Mouse (Mus musculus): ENCODE measurements around the gene Gabrg2. TPM values are rescaled to one million over a fixed set of nuclear protein-coding genes. Genes with fewer than 3 reads are reported as not detected.
A peak's percentile ranks its signal among the peaks of the same experiment; 100 is the strongest.

Gene Gabrg2
- polyA plus RNA-seq (2012; ENCODE audit: insufficient read depth, insufficient read length, low replicate concordance, missing spikeins): not detected in 2 replicates

DNA sequence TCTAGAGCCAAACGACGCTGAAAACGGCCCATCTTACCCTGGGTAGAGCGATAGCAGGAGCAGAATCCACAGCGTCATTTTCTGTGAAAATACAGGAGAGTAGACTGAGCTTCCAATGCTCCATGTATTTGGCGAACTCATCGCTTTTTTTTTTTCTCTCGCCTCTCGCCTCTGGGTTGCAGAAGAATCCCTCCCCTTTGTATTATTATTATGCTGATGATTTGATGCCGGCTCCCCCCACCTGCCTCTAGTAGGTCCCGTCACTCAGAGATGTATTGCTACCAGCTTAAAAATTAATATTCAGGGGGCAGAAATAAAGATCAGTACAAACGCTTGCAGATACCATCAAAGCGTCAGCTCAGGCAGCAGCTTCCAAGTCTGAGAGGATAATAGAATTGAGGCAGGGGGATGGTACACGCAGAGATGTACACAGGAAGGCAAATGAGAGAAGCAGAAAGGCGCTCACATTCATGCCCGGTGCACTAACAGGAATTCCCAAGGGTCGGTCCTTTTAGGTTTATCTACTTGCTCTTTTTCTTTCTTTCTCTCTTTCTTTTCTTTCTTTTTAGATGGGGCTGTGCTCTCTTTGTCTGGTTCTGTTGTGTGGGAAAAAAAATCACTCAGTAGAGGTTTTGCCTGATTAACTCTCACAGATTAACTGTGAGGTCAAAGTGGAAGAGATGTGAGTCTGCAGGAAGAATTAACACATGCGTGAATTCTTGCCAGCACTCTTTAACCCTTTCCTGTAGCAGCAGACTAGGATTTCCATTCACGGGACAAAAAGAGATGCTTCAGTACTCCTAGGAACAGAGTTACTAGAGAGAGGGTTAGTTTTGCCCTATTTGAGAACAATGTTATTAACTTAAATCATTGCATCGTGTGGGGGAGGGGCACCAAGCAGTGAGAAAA is at the start of gene Gabrg2:
Gabrg2 (minus strand) TSS at position 668 of the 909 bp plus-strand sequence.
- Histone ChIP-seq H3K27ac (ENCODE audit: insufficient read depth, low read depth, low read length) (peak within 1 kb of the TSS; percentile 100), H3K4me3 (ENCODE audit: insufficient read depth, low read depth, low read length) (peak within 1 kb of the TSS; percentile 59), H3K4me1 (ENCODE audit: control insufficient read depth, insufficient read depth, low read length) (no peaks in the 10 kb centered on the region)
- TF ChIP-seq CTCF (IDR thresholded peaks at IDR 0.05; ENCODE audit: insufficient read depth, low read depth, low read length): no peak
- TF ChIP-seq POLR2A (IDR thresholded peaks at IDR 0.05; ENCODE audit: insufficient read depth, low read depth, low read length): no peak
- WGBS: 2% methylated on average over 20 of the region's 20 CpGs

DNA sequence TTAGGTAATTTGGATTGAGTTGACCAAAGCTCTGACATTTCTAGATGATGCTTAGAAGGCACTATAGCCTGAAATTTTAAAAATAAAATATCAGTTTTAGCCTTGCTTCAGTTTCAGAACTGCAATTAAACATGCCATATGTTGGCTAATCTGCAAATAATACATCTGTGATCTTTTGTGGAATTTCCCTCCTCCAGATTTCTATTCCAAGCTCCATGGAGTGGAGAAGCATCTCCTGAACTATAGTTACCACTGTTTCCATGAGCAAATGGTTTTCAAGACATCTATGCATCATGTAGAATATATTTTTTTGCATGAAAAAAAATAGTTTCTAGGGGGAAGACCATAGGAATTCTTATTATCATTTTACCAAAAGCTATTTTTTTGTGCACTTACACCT is 47.5 kb upstream of the Gabrg2 start:
- Histone ChIP-seq H3K27ac (ENCODE audit: insufficient read depth, low read depth, low read length) (no peak overlapping the region), H3K4me3 (ENCODE audit: insufficient read depth, low read depth, low read length) (no peak overlapping the region), H3K4me1 (ENCODE audit: control insufficient read depth, insufficient read depth, low read length) (no peaks in the 10 kb centered on the region)
- no peak for TF ChIP-seq CTCF (IDR thresholded peaks at IDR 0.05; ENCODE audit: insufficient read depth, low read depth, low read length)
- no peak for TF ChIP-seq POLR2A (IDR thresholded peaks at IDR 0.05; ENCODE audit: insufficient read depth, low read depth, low read length)

DNA sequence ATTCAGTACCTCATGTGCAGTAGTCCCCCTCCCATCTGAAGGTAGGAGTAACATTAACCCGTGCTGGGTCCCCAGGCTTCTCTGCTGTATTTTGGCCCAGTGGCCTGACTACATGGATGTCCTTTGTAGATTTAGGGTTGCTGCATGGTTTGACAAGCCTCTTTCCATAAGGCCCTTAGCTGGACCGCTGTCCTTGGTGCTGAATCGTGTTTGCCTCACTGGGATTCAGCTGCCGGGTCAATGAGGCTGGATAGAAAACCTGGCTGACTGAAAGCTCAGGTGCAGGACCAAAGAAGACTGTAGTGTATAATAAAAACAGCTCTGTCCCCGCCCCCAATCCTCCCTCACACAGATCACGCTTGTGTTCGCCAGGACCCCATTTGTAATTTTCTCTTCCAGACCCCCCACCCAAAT is 1.2 kb downstream of the Gabrg2 start:
- Histone ChIP-seq H3K4me1 (ENCODE audit: control insufficient read depth, insufficient read depth, low read length) (no peaks in the 10 kb centered on the region), H3K4me3 (ENCODE audit: insufficient read depth, low read depth, low read length) (peak overlapping the region; percentile 59), H3K27ac (ENCODE audit: insufficient read depth, low read depth, low read length) (peak overlapping the region; percentile 100)
- no peak for TF ChIP-seq POLR2A (IDR thresholded peaks at IDR 0.05; ENCODE audit: insufficient read depth, low read depth, low read length)
- TF ChIP-seq CTCF (IDR thresholded peaks at IDR 0.05; ENCODE audit: insufficient read depth, low read depth, low read length): no peak
- WGBS: under 1% methylated on average over 7 of the region's 7 CpGs

DNA sequence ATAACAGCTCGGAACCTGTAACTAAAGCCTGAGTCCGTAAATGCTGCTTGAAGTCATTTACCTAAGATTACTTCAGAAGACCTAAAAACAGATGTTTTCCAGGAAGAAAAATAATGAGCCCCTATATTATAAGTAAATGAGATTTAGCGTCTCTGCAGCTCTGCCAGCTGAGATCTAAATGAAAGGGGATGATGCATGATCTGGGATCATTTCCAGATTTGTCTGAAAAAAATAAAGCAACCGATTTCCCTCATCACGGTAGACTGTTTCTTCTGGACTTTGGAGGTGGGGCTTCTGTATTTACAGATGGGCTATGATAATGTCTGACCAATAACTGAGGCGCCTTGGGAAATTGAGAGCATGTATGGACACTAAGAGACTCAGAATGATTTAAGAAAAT is 20.5 kb downstream of the Gabrg2 start:
- H3K4me3 ChIP-seq (ENCODE audit: insufficient read depth, low read depth, low read length): no peak overlapping the region
- no peak overlapping the region for H3K27ac ChIP-seq (ENCODE audit: insufficient read depth, low read depth, low read length)
- H3K4me1 ChIP-seq (ENCODE audit: control insufficient read depth, insufficient read depth, low read length): no peaks in the 10 kb centered on the region
- no peak for TF ChIP-seq CTCF (IDR thresholded peaks at IDR 0.05; ENCODE audit: insufficient read depth, low read depth, low read length)
- no peak for TF ChIP-seq POLR2A (IDR thresholded peaks at IDR 0.05; ENCODE audit: insufficient read depth, low read depth, low read length)
- WGBS: 50% methylated on average over 6 of the region's 6 CpGs

DNA sequence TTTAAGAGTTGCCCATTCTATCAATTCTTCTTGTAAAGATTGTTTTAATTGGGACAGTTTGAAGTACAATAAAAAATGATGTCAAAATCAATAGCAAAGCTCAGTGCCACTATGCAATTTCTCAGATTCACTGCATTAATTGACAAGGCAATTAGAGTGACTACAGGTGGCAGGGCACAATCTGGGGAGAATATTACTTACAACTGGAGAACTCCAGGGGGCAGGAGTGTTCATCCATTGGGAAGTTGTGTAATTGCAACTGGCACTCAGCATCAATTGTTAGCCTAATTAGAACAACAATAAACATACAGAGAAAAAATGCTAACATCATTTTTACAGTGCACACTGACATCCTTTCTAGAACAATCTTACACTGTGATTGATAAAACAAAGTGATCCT is 32.1 kb downstream of the Gabrg2 start:
- Histone ChIP-seq H3K4me3 (ENCODE audit: insufficient read depth, low read depth, low read length) (no peak overlapping the region), H3K27ac (ENCODE audit: insufficient read depth, low read depth, low read length) (no peak overlapping the region), H3K4me1 (ENCODE audit: control insufficient read depth, insufficient read depth, low read length) (no peaks in the 10 kb centered on the region)
- TF ChIP-seq POLR2A (IDR thresholded peaks at IDR 0.05; ENCODE audit: insufficient read depth, low read depth, low read length) (no peak), CTCF (IDR thresholded peaks at IDR 0.05; ENCODE audit: insufficient read depth, low read depth, low read length) (no peak)

DNA sequence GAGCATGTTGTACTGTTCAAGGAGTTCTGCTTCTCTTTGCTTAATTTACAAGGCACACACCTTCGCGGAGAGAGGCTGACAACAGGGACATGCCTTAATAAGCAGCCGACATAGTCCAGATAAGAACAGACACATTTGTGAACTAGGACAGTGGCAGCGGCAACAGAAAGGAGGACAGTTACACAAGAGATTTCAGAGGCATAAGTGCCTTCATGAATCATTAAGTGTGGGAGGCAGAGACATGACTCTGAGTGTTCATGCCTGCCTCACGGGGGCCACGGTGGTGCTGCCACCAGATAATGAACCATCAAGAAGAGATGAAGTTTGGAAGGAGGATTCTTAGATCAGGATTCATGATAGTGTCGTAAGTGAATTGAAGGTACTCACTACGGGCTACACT is 38.0 kb downstream of the Gabrg2 start:
- TF ChIP-seq POLR2A (IDR thresholded peaks at IDR 0.05; ENCODE audit: insufficient read depth, low read depth, low read length) (no peak), CTCF (IDR thresholded peaks at IDR 0.05; ENCODE audit: insufficient read depth, low read depth, low read length) (no peak)
- WGBS: 54% methylated on average over 8 of the region's 8 CpGs
- no peak overlapping the region for H3K4me3 ChIP-seq (ENCODE audit: insufficient read depth, low read depth, low read length)
- H3K4me1 ChIP-seq (ENCODE audit: control insufficient read depth, insufficient read depth, low read length): no peaks in the 10 kb centered on the region
- peak overlapping the region; percentile 75 for H3K27ac ChIP-seq (ENCODE audit: insufficient read depth, low read depth, low read length)

DNA sequence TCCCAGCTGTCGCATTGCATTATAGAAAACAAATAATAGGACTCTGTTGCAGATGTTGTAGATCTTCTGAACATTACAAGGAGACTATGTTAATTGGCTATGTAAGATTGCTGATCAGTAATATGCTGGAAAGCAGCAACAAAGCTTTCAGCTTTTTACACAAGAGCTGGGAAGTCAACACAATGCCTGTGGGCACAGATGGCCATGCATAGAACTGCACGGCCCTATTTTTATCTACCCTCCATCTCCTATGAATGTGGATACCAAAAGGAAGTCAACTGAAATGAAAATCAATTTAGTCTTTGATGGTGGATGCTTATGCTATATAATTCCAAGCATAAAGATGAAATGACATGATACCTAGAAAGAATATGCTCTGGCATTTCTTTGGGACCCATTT is 47.1 kb downstream of the Gabrg2 start:
- Histone ChIP-seq H3K27ac (ENCODE audit: insufficient read depth, low read depth, low read length) (no peak overlapping the region), H3K4me1 (ENCODE audit: control insufficient read depth, insufficient read depth, low read length) (no peaks in the 10 kb centered on the region), H3K4me3 (ENCODE audit: insufficient read depth, low read depth, low read length) (no peak overlapping the region)
- 75% methylated on average over 2 of the region's 2 CpGs for WGBS
- TF ChIP-seq CTCF (IDR thresholded peaks at IDR 0.05; ENCODE audit: insufficient read depth, low read depth, low read length): no peak
- no peak for TF ChIP-seq POLR2A (IDR thresholded peaks at IDR 0.05; ENCODE audit: insufficient read depth, low read depth, low read length)

DNA sequence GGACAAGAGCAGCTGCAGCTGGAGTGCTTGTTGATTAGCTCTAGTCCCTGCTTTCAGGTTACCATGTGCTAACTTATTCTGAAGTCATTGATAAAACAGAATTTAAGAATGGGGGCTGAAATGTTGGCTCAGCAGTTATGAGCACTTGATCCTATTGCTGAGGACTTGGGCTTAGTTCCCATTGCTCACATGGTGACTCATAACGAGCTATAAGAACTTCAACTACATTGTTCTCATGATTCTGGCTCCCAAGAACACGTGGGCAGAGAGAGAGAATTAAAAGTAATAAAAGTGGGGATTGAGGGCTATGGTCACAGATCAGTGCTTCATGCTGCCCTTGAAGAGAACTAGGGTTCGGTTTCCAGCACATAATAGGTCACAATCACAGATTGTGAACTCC is 48.8 kb downstream of the Gabrg2 start:
- TF ChIP-seq CTCF (IDR thresholded peaks at IDR 0.05; ENCODE audit: insufficient read depth, low read depth, low read length) (no peak), POLR2A (IDR thresholded peaks at IDR 0.05; ENCODE audit: insufficient read depth, low read depth, low read length) (no peak)
- WGBS: 32% methylated on average over 3 of the region's 3 CpGs
- Histone ChIP-seq H3K4me3 (ENCODE audit: insufficient read depth, low read depth, low read length) (no peak overlapping the region), H3K27ac (ENCODE audit: insufficient read depth, low read depth, low read length) (no peak overlapping the region), H3K4me1 (ENCODE audit: control insufficient read depth, insufficient read depth, low read length) (no peaks in the 10 kb centered on the region)

DNA sequence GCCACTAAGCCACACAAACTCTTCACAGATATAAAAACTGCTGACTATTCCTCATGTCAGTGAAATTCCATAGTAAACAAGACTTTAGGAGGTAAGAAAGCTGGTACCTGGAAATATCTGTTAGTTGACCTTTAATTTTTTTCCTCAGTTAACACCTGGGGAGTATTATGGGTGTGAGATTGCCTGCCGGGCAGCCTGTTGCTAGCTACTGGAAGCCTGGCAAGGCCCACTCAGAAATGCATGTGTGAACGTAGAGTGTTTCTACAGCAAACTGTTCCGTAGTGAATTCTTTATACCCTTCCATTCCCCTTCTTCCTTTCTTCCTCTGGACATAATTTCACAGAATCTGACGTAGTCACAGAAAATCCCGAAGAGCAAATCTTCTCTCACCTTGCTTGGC is 55.2 kb downstream of the Gabrg2 start:
- Histone ChIP-seq H3K27ac (ENCODE audit: insufficient read depth, low read depth, low read length) (no peak overlapping the region), H3K4me1 (ENCODE audit: control insufficient read depth, insufficient read depth, low read length) (no peaks in the 10 kb centered on the region), H3K4me3 (ENCODE audit: insufficient read depth, low read depth, low read length) (no peak overlapping the region)
- WGBS: 91% methylated on average over 5 of the region's 5 CpGs
- no peak for TF ChIP-seq CTCF (IDR thresholded peaks at IDR 0.05; ENCODE audit: insufficient read depth, low read depth, low read length)
- no peak for TF ChIP-seq POLR2A (IDR thresholded peaks at IDR 0.05; ENCODE audit: insufficient read depth, low read depth, low read length)
